Mouse (Mus musculus) gastrocnemius, postnatal 36 days (tissue): ENCODE results near the gene Padi1. TPM values are rescaled to one million over a fixed set of nuclear protein-coding genes. Genes with fewer than 3 reads are reported as not detected.

ENCODE experiments used
- DNase-seq, 2 experiments: peaks; one replicate each; pipeline ENCODE4 v3.0.0; 2022
- intact Hi-C: fragments of 180-260 bp; cut with DNase I; formaldehyde crosslinking; loops from one replicate; pipeline ENCODE4 v1.15.1; 2025
- total RNA-seq, 2 experiments: library from RNA; stranded (reverse); gene quantifications; 2 replicates each; pipeline ENCODE4 v1.2.3; 2021

Gene Padi1
- total RNA-seq, 2 experiments from 2014 or later, result 0.07 to 0.08 TPM

DNA sequence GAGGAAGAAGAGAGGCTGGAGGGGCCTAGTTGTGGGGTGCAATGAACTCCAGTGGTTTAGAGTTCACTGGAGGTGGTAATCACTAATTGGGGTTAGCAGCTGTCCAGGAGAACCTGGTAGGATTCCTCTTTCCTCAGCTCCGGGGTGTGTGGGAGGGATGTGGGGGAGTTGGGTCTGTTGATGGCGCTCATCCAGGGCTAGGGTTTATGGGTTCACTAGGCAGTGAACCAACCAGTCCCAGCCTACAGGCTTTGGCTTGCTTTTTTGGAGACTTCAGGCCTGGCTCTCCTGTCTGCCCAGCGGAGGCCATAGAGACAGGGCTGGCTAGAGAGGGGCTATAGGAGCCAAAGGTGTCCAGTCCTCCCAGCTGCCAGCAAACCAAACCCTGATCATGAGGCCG is 55.6 kb downstream of the Padi1 start:
- intact Hi-C loops, result loop anchor here (2.0 to 5.0 kb wide), 2 partner anchors 113 to 167 kb away; no protein-coding TSS in a partner anchor
- DNase-seq, result no peak

DNA sequence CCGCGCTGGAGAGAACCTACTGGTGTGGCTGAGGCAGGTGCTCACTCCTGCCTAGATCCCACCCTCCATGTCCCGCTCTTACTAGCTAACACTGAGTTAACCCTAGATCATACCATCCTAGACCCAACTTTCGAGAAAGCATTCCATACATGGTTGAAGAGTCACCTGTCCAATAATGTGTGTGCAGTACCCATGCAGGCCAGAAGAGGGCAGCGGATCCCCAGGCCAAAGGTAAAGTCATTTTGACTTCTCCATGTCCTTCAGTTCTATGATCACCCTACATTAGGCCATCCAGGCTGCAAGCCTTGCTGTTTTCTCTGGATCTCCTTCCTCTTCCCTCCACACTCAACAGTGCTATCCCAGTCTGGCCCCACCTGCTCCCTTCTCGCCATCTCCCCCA is 56.6 kb downstream of the Padi1 start:
- intact Hi-C loops, result loop anchor here (2.0 to 5.0 kb wide), 2 partner anchors 114 to 168 kb away; no protein-coding TSS in a partner anchor
- peak; percentile 61 to 70 for DNase-seq

- no peak for DNase-seq
- intact Hi-C loops, result loop anchor here (2.0 to 5.0 kb wide), 2 partner anchors 115 to 169 kb away; no protein-coding TSS in a partner anchor
Measured at GRCm38 (mm10) chr4:140788264-140788663, 57.3 kb downstream of the Padi1 start.

GRCm38 (mm10) chr4:140787414-140787813 is 58.2 kb downstream of the Padi1 start:
- DNase-seq, result no peak
- intact Hi-C loops, result loop anchor here (5.0 kb wide), 1 partner anchor 170 kb away; no protein-coding TSS in a partner anchor

DNA sequence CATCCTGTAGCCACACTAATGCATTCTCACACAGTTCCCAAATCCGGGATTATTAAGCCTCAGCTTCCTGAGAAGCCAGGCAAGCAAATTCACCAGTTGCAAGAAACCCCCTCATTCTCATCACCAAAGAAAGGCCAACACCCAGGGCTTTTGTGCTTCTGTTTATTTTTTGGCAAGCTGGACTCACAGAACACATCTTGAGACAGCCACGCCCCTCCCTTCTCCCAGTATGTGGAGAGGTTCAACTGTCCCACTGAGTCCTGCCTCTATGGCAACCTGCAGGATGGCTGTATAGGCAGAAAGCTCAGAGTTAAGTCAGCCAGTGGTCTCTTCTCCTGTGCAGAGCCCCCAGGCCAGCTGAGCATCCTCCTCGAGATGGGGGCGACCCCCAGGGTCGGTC is 60.4 kb downstream of the Padi1 start:
- intact Hi-C loops, result loop anchor here (5.0 kb wide), 1 partner anchor 172 kb away; no protein-coding TSS in a partner anchor
- DNase-seq, result no peak

GRCm38 (mm10) chr4:140784292-140784945 is 61.2 kb downstream of the Padi1 start:
- intact Hi-C loops, result no loop called here
- no peak for DNase-seq

- intact Hi-C loops, result no loop called here
- no peak for DNase-seq
Measured at GRCm38 (mm10) chr4:140782821-140783220, 62.8 kb downstream of the Padi1 start.

DNA sequence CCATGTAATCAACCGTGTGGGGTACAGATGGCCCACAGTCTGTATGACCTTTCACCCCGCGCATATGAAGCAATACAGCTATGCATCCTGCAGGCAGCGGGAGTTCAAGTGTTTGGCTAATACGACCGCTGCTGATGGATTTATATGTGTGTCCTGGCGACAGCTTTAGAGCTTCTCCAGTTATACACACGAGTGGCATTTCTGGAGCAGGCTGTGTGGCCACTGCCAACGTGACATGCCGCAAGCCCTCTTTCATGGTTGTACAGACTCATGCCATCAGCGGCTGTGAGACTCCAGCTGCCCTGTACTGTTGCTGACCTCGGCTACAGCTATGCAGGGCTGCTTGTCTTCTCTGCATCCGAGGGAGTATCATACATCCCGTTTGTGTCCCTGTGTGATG is 65.1 kb downstream of the Padi1 start:
- intact Hi-C loops, result no loop called here
- DNase-seq, result no peak

GRCm38 (mm10) chr4:140779803-140780397 is 65.7 kb downstream of the Padi1 start:
- intact Hi-C loops, result no loop called here
- peak; percentile 29 to 33 for DNase-seq

GRCm38 (mm10) chr4:140776623-140777022 is 69.0 kb downstream of the Padi1 start:
- intact Hi-C loops, result no loop called here
- no peak for DNase-seq

- intact Hi-C loops, result no loop called here
- no peak for DNase-seq
Measured at GRCm38 (mm10) chr4:140775876-140776275, 69.7 kb downstream of the Padi1 start.

DNA sequence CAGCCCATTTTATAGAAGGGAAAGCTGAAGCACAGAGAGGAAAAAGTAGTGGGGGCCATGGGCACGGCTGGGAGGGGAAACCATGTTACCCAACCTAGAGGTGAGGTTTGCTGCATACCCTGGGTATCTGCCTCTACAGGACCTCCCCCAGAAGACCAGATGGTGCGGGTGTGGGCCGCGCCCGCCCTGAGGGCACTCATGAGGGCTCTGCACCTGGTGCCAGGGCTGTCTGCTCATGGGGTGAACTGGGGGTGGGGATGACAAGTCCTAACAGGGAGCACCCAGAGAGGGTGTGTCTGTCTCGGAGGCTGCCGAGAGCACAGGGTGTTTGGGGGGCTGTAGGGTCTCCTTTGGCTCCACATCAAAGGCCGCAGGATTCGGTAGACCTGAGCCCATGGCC is 70.7 kb downstream of the Padi1 start:
- no peak for DNase-seq
- intact Hi-C loops, result no loop called here

- no peak for DNase-seq
- intact Hi-C loops, result no loop called here
Measured at GRCm38 (mm10) chr4:140774025-140774800, 71.4 kb downstream of the Padi1 start, which contains the start of gene Padi4. TSS of gene Padi4 (minus strand) at chr4:140774236.

GRCm38 (mm10) chr4:140771091-140771490 is 74.5 kb downstream of the Padi1 start:
- no peak for DNase-seq
- intact Hi-C loops, result no loop called here

DNA sequence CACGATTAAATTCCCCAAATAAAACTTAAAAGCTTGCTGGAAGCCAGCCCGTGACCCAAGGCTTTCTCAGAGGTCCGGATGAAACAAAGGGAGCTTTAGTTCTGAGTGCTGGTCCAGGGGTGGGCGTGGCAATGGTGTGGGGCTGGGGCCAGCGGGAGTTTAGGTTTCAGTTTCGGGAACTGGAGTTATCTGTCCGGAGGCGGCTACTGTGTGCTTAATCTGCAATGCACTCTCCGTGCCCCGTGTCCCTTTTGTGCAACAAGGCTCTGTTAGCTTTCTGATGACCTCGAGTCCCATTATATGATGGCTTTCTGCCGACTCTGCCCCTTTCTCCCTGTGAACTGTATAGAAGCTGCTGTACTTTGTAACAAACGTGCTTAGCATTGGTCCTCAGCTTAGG is 75.1 kb downstream of the Padi1 start:
- intact Hi-C loops, result no loop called here
- peak; percentile 35 to 41 for DNase-seq

GRCm38 (mm10) chr4:140768973-140769372 is 76.6 kb downstream of the Padi1 start:
- intact Hi-C loops, result no loop called here
- DNase-seq, result no peak

GRCm38 (mm10) chr4:140765936-140766335 is 79.6 kb downstream of the Padi1 start:
- no peak for DNase-seq
- intact Hi-C loops, result no loop called here

DNA sequence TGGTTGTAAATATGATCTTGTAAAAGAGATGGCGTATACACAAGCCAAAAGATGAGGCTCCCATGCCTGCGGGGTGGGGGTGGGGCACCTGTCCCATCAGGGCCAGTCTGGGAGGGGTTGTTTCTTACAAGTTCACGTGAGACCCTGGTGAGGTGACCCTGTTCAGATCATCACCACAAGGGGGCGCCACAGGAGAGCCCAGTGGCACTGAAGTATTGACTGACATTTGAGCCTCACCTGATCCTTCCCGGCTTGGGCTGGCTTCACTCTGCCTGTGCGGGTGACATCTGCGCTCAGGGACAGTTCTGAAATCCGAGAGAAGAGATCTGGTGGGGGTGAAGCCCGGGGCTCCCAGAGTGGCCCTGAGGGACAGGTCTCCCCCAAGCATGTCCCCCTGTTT is 82.4 kb downstream of the Padi1 start:
- intact Hi-C loops, result loop anchor here (5.0 kb wide), 1 partner anchor 189 kb away; no protein-coding TSS in a partner anchor
- DNase-seq, result peak; percentile 66 to 70
